Mouse (Mus musculus) kidney, embryonic 16.5 days (tissue): ENCODE results near the gene Pot1a. TPM values are rescaled to one million over a fixed set of nuclear protein-coding genes. Genes with fewer than 3 reads are reported as not detected.

Experiments used
- ATAC-seq: fragments of 200-750 bp; cut with Nextera tagmentation; 2 replicates; pipeline ENCODE4 v1.8.0; 2017; ENCODE audit warnings: moderate TSS enrichment; ENCODE audit not compliant: low FRiP score, low TSS enrichment
- H3K27ac ChIP-seq: fragments of 300-500 bp; sonication (generic); 2 replicates; pipeline ENCODE4 v1.5.1; 2014; ENCODE audit warnings: low read length
- H3K27me3 ChIP-seq: fragments of 300-500 bp; sonication (generic); 2 replicates; pipeline ENCODE4 v1.6.1; 2014; ENCODE audit warnings: low read length, control low read depth, mixed read lengths; ENCODE audit not compliant: insufficient read depth
- H3K36me3 ChIP-seq: fragments of 300-500 bp; sonication (generic); 2 replicates; pipeline ENCODE4 v1.6.1; 2014; ENCODE audit warnings: low read length, control low read depth, mixed read lengths; ENCODE audit not compliant: insufficient read depth
- H3K4me1 ChIP-seq: fragments of 300-500 bp; sonication (generic); 2 replicates; pipeline ENCODE4 v1.6.1; 2014; ENCODE audit warnings: low read length, control low read depth, mixed read lengths; ENCODE audit not compliant: insufficient read depth
- H3K4me2 ChIP-seq: fragments of 300-500 bp; sonication (generic); replicated peaks from 2 replicates; pipeline ENCODE4 v1.6.1; 2014; ENCODE audit warnings: low read depth, low read length
- H3K4me3 ChIP-seq: fragments of 300-500 bp; sonication (generic); 2 replicates; pipeline ENCODE4 v1.5.1; 2014; ENCODE audit warnings: mild to moderate bottlenecking, low read length
- H3K9ac ChIP-seq: fragments of 300-500 bp; sonication (generic); replicated peaks from 2 replicates; pipeline ENCODE4 v1.6.1; 2014; ENCODE audit warnings: low read length
- H3K9me3 ChIP-seq: fragments of 300-500 bp; sonication (generic); 2 replicates; pipeline ENCODE4 v1.6.1; 2016; ENCODE audit warnings: low read length, control low read depth
- WGBS: fragments of 180-500 bp; shearing (Covaris S2); extraction: QIAGEN DNeasy Blood & Tissue Kit; methylation state at CpG from one replicate; pipeline ENCODE4 v1.1.7; 2014; 5-methylcytosine and 5-hydroxymethylcytosine counted together
- polyA plus RNA-seq: library from polyadenylated mRNA; unstranded; fragments of >200 nt; fragmentation: Nextera tagmentation; extraction: Ambion mirVana; gene quantifications from 2 replicates; pipeline ENCODE4 v1.2.1, GENCODE M21; 2015

Pot1a gene
- polyA plus RNA-seq: 32.9 and 34.0 TPM in 2 replicates

DNA sequence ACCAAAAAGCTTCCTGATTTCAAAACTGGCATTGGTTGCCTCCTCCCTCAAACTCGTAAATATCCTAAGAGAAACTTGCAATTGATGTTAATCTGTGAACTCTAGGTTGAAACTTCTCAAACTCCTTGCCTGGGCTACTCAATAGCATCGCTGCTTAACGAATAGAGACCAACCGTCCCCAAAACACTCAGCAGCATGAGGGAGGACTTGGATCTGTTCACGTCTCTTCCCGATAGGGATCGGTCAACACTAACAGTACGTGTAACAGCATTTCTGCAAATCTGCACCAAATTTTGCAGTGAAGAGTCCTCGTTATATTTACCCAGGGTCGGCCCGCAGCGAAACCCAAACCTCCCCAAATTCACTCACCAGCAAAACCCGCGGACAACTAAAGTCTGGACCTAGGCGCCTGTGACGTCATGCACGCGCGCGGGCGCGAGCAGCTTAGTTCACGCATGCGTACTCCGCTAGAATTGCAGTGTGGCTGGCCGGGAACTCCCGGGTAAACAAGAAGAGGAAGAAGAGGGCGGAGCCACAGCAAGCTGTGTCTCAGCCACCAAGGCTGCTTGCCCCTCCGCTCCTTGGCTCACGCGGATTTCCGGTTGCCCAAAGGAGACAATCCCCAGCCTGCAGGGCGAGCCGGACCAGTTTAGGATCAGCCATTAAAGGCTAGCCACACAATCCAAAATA lies at the start of gene Pot1a:
TSS of gene Pot1a (minus strand) at position 441 of the 690 bp plus-strand sequence.
- Histone ChIP-seq H3K4me1 (peaks cover 7% of the 10 kb centered on the region; the same call in 1 of the 2 replicates), H3K36me3 (no peaks in the 10 kb centered on the region), H3K27me3 (no peaks in the 10 kb centered on the region), H3K9me3 (no peaks in the 10 kb centered on the region), H3K9ac (peak within 1 kb of the TSS; percentile 82), H3K27ac (peak within 1 kb of the TSS; percentile 84), H3K4me3 (peak within 1 kb of the TSS; percentile 70), H3K4me2 (peak within 1 kb of the TSS; percentile 66)
- under 1% methylated on average over 34 of the region's 34 CpGs for WGBS
- peak; percentile 100 for ATAC-seq

- Histone ChIP-seq H3K27me3 (no peaks in the 10 kb centered on the region), H3K4me1 (no peaks in the 10 kb centered on the region), H3K36me3 (no peaks in the 10 kb centered on the region), H3K4me2 (no peak overlapping the region), H3K9me3 (no peaks in the 10 kb centered on the region), H3K4me3 (no peak overlapping the region), H3K27ac (no peak overlapping the region), H3K9ac (no peak overlapping the region)
- no peak for ATAC-seq
- 44% methylated on average over 2 of the region's 2 CpGs for WGBS
These were observed 27.2 kb upstream of the Pot1a start for GRCm38 (mm10) chr6:25836261-25836660.

GRCm38 (mm10) chr6:25806021-25806420 lies 3.0 kb downstream of the Pot1a start:
- no peak overlapping the region for H3K9ac ChIP-seq
- peaks cover 7% of the 10 kb centered on the region; the same call in 1 of the 2 replicates for H3K4me1 ChIP-seq
- no peaks in the 10 kb centered on the region for H3K36me3 ChIP-seq
- 91% methylated on average over 3 of the region's 3 CpGs for WGBS
- no peak overlapping the region for H3K27ac ChIP-seq
- ATAC-seq: no peak
- H3K27me3 ChIP-seq: no peaks in the 10 kb centered on the region
- H3K4me2 ChIP-seq: no peak overlapping the region
- no peak overlapping the region for H3K4me3 ChIP-seq
- no peaks in the 10 kb centered on the region for H3K9me3 ChIP-seq

- Histone ChIP-seq H3K9me3 (no peaks in the 10 kb centered on the region), H3K27me3 (no peaks in the 10 kb centered on the region), H3K36me3 (peaks cover 11% of the 10 kb centered on the region), H3K4me1 (peaks cover 3% of the 10 kb centered on the region; the same call in 1 of the 2 replicates), H3K27ac (no peak overlapping the region), H3K4me2 (no peak overlapping the region), H3K9ac (no peak overlapping the region), H3K4me3 (no peak overlapping the region)
- ATAC-seq: no peak
- WGBS: 65% methylated on average over 3 of the region's 3 CpGs
These were observed 6.8 kb downstream of the Pot1a start for GRCm38 (mm10) chr6:25802269-25802668.

DNA sequence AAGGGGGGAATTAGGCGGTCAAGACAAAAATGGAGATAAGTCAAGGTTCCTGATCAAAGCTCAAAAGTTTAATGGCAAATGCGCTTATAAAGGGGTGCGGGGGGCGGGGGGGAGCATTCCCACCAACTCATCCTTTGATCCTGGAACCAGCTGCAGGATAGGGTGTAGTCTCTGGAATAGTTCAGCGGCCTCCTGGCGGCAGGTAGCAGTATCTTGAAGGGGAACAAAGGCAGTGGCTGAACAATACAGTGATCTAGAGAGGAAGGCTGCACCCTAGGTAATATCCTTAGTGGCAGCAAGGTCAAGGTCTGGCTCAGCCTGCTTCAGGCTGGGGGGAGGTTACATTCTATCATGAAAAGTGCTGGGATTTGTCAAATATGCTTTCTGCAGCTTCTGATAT lies 7.8 kb downstream of the Pot1a start:
- H3K4me2 ChIP-seq: no peak overlapping the region

GRCm38 (mm10) chr6:25768238-25768637 lies 40.8 kb downstream of the Pot1a start:
- Histone ChIP-seq H3K9ac (no peak overlapping the region), H3K4me1 (no peaks in the 10 kb centered on the region), H3K4me2 (no peak overlapping the region), H3K4me3 (no peak overlapping the region), H3K27ac (no peak overlapping the region), H3K36me3 (peaks cover 38% of the 10 kb centered on the region), H3K27me3 (no peaks in the 10 kb centered on the region), H3K9me3 (no peaks in the 10 kb centered on the region)
- WGBS: 83% methylated on average over 3 of the region's 3 CpGs
- ATAC-seq: no peak

More for the DNA sequence above, 7.8 kb downstream of the Pot1a start:
- Histone ChIP-seq H3K9ac (no peak overlapping the region), H3K27me3 (no peaks in the 10 kb centered on the region), H3K9me3 (no peaks in the 10 kb centered on the region), H3K27ac (no peak overlapping the region), H3K4me1 (no peaks in the 10 kb centered on the region), H3K4me3 (no peak overlapping the region), H3K36me3 (peaks cover 11% of the 10 kb centered on the region)
- WGBS: 78% methylated on average over 6 of the region's 6 CpGs
- ATAC-seq: no peak

DNA sequence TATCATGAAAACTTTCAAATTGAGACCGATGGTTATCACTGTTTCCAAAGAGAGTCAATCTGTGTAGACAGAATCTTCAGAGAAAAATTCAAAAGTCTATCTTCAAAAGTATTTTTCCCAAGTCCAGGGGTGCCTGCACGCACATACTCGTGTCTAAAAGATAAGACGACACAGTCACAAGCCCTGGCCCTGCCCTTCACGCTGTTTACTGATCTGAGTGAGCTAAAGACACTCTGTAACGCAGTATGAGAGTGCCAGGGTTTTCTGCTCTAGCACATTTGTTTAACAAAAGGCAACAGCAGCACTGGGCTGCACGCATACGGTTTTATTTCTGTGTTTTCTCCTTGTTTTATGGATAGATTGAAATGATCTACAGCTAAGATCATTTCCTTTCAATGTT lies 41.5 kb downstream of the Pot1a start:
- no peaks in the 10 kb centered on the region for H3K27me3 ChIP-seq
- no peaks in the 10 kb centered on the region for H3K4me1 ChIP-seq
- no peaks in the 10 kb centered on the region for H3K9me3 ChIP-seq
- no peak for ATAC-seq
- H3K36me3 ChIP-seq: peaks cover 41% of the 10 kb centered on the region
- no peak overlapping the region for H3K27ac ChIP-seq
- H3K9ac ChIP-seq: no peak overlapping the region
- 89% methylated on average over 8 of the region's 8 CpGs for WGBS
- H3K4me3 ChIP-seq: no peak overlapping the region
- H3K4me2 ChIP-seq: no peak overlapping the region

- no peak overlapping the region for H3K9ac ChIP-seq
- no peak overlapping the region for H3K4me3 ChIP-seq
- no peaks in the 10 kb centered on the region for H3K9me3 ChIP-seq
- no peak overlapping the region for H3K4me2 ChIP-seq
- H3K27ac ChIP-seq: no peak overlapping the region
- no peaks in the 10 kb centered on the region for H3K27me3 ChIP-seq
- 66% methylated on average over 7 of the region's 7 CpGs for WGBS
- no peaks in the 10 kb centered on the region for H3K4me1 ChIP-seq
- no peak for ATAC-seq
- H3K36me3 ChIP-seq: peaks cover 40% of the 10 kb centered on the region
These were observed 42.0 kb downstream of the Pot1a start for GRCm38 (mm10) chr6:25767073-25767472.

DNA sequence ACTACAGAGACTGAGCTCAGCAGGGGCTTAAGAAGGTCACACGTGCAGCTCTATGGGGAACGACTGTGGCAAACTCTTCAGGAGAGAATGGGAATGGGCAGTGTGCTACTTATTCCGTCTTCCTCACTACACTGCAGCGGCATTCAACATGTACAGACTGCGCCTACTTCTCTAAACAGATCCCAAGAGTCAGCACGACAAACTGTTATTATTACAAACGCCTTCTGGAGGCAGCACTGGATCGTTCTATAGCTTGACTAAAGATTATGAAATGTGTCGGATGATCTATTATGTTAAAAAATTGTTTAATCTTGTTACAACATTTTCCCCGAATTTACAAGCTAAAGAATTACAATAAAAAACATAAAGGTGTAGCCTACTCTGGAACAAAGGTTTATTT lies 42.8 kb downstream of the Pot1a start:
- no peaks in the 10 kb centered on the region for H3K4me1 ChIP-seq
- WGBS: 87% methylated on average over 10 of the region's 10 CpGs
- H3K9ac ChIP-seq: no peak overlapping the region
- no peak overlapping the region for H3K4me2 ChIP-seq
- peaks cover 43% of the 10 kb centered on the region for H3K36me3 ChIP-seq
- ATAC-seq: no peak
- H3K9me3 ChIP-seq: no peaks in the 10 kb centered on the region
- no peak overlapping the region for H3K4me3 ChIP-seq
- no peak overlapping the region for H3K27ac ChIP-seq
- H3K27me3 ChIP-seq: no peaks in the 10 kb centered on the region

DNA sequence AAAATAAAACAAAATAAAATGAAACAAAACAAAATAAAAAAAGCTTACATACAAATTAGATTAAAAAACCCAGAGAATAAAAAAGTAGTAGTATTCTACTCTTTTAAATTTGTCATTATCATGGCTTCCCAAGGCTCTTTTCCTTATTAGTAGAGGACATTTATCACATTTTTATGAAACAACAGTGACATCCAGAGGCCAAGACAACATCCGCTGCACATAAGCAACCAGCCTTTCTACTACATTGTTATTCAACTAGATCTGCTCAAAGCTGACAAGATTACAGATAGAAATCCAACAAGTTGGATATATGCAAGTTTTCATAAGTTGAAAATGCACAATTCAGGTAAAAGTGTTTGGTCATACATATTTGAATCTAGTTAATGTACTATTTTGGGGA lies 56.4 kb downstream of the Pot1a start:
- no peak for ATAC-seq
- WGBS: 68% methylated on average over 1 of the region's 1 CpGs
- Histone ChIP-seq H3K27me3 (no peaks in the 10 kb centered on the region), H3K4me3 (no peak overlapping the region), H3K27ac (no peak overlapping the region), H3K9ac (no peak overlapping the region), H3K4me2 (no peak overlapping the region), H3K4me1 (no peaks in the 10 kb centered on the region), H3K9me3 (no peaks in the 10 kb centered on the region), H3K36me3 (peaks cover 14% of the 10 kb centered on the region)
